Mouse (Mus musculus) retina, postnatal 1 day (tissue): ENCODE results near the gene Prss2.
A peak's percentile ranks its signal among the peaks of the same experiment; 100 is the strongest.

Experiments used
- DNase-seq: peaks from one replicate; pipeline ENCODE4 v3.0.0-alpha.2; 2012

The Prss2 gene

DNA sequence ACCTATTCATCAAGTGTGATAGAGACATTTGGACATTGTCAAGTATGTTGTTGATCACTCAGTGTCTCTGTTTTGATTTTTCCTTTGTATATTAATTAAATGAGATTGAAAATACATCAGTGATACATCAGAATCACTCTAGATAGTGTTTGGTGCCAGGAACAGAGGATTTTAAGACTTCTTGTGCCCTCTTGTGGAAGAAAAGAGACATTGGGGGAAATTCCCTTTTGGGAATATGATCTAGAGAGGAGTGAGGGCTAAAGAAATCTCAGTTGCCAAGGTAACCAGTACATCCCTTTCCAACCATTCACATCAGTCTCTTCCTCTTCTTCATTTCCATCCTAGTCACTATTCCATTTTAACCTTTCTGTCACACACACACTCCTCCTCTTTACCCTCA, 34.8 kb downstream of the Prss2 start:
- peak; percentile 40 for DNase-seq

DNA sequence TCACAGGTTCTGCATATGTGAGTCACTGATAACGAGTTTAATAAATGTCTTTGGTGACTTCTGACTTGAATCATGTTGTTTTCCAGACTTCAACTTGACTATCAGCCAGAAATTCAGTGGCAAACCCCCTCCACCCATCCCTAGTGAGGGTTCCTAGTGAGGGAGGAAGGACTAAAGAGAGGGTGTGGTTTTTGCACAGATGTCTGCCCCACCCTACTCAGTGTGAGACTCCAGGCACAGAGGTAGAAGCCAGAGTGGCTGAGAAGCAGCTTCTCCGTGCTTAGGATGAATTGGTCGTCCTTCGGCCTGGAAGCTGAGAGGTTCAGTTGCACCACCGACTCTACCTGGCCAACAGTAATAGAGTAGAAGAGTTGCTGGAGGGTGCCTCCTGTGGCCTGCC, 35.9 kb downstream of the Prss2 start:
- DNase-seq = no peak

DNA sequence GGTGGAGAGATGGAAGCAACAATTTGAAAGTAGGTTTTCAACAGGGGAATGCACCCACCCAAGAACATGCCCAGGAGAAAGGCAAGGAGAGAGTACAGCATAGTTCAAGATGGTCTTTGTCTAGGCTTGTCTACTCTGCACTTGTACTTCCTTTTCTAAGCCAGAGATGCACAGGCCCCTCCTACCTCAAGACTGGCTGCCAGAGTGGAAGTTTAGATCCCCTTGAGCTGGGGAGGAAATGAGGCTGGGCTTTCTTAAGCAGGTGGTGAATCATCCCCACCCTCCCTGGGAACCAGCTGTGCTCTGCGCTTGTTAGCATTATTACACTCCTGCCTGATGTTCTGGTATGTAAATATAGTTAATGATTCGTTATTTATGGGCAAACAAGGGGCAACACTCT, 36.7 kb downstream of the Prss2 start:
- no peak for DNase-seq

DNA sequence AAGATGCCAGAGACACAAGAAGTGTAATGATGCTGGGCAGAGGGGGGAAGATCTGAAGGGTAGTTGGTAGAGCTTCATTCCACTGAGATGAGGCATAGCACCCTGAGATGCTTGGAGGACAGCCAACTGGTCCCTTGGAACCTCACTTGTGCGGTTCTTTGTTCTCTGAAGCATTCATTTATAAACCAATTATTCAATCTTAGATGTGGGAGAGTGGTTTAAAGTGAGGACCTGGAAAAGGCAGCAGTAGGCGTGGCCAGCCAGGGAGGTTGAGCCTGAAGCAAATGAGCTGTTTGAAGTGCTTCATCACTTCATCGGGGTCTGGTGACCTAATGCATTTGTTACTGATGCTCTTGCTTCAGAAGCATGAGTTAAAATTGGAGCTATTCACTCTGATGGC, 37.7 kb downstream of the Prss2 start:
- peak; percentile 20 for DNase-seq

DNA sequence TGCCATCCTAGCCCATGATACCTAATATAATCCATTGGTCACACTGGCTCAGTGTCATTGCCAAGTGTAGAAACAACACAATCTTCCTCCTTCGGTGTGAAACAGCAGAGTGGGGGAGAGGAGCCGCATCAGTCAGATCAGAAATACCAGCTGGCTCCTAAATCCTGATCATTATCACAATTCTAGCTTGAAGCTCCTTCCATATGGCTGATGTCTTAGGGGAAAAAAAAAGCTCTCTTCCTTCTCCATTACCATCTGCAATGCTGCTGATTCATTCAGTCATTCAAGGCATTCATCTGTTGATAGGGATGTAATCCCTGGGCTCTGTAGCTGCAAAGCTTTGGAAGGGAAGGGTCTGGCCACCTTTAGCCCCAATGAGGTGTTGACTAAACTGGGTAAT, 38.7 kb downstream of the Prss2 start:
- DNase-seq = no peak

DNA sequence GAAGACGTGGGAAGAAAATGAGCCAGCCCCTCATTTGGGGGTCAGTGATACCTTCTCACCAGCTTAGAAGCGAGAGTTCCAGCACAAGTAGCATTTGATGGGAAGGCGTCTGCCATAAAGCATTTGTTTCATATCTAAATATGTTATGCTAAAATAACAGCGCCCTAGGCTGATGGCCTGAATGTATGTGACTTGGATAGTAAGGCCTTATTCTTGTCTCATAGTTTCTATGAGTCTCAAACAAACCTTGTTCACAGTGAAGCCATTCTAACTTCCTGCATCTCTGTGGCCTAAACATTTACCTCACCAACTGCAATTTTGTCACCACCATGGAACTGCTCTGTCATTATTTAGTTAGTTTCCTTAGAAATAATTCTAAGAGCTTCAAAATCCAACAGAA, 41.0 kb downstream of the Prss2 start:
- DNase-seq = no peak

DNA sequence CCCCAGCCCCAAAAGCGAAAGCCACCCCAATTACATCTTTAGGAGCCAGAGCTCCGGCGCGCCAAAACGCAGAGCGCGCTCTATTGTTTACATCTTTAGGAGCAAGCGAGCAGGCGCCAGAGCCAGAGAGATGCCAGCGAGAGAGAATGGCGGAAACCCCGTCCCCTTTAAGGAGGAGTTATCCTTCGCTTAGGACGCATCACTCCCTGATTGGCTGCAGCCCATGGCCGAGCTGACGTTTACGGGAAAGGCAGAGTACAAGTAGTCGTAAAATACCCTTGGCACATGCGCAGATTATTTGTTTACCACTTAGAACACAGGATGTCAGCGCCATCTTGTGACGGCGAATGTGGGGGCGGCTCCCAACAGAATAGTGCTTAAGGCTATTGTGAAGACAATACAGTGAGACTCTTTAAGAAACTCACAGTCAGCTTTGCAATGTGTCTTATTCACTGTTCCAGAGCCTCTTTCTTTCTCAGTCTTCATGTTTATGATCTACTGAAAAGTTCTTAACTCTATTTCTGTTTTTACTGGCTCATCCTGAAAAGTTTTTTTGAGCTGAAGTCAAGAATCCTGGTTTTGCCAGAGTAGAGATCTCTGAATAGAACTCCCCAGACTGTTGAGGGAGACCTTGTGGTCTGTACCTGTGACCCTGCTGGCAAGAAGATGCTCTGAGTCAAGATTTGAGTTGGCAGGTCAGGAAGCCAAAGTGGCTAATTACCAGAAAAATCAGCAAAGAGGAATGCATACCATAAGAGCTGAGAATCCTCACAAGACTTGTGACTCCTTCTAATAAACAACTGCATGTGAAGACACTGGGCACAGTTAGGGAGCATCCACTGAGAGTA, 41.7 kb downstream of the Prss2 start:
- peak; percentile 64 for DNase-seq

DNA sequence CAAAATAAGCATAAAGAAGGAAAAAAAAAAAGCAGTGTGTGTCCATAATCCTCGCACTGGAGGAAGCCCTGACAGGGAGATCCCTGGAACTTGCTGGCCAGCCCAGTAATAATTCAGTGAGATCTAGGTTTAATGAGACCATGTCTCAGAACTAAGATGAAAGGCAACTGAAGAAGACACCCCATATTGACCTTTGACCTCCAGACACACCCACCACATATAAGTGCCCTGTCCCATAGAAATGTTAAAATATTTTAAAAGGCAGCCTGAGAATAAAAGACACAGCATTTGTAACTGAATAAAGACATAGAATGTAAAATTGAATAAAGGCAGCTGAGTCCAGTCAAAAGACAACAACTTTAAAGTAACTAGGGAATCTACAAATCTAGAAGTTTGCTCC, 43.7 kb downstream of the Prss2 start:
- DNase-seq = no peak

DNA sequence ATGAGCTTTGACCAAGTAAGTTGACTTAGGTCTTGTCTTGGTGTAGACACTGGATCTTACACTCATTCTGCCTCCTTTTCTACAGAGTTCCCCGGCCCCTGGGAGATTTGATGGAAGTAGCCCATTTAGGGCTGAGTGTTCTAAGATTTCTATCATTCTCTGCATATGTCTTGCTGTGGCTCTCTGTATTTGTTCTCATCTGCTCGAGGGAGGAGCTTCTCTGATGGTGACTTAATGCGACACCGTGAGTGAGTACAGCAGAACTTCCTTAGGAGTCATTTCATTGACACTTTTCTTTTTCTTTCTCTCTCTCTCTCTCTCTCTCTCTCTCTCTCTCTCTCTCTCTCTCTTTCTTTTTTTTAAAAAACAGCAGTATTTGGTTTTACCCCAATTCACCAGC, 45.4 kb downstream of the Prss2 start:
- no peak for DNase-seq

DNA sequence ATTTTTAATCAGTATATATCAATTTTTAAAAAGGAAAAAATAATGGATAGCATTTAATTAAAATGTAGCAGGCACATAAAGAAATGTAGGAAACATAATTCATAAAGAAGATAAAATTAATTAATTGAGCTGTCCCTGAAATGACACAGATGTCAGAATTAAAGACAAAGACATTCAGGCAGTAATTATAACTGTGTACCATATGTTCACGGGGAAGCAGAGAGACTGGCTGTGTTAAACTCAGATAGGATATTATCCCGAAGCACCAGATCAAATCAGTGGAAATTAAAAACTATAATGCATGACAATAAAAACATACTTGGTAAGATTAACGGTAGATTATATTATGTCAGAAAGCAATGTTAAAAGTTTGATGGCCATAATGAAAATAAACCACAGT, 47.5 kb downstream of the Prss2 start:
- no peak for DNase-seq
